Mouse (Mus musculus): ENCODE data around the gene Npas2. TPM values are rescaled to one million over a fixed set of nuclear protein-coding genes. Genes with fewer than 3 reads are reported as not detected.

Gene Npas2
- total RNA-seq, 2 experiments from 2014 or later, result 2.2 to 11.4 TPM

- DNase-seq (ENCODE audit: low spot score), result no peak
- intact Hi-C loops (cut with DNase I), result no loop called here
These were observed 120.1 kb downstream of the Npas2 start for GRCm38 (mm10) chr1:39313352-39314245.

GRCm38 (mm10) chr1:39317935-39318334, 124.4 kb downstream of the Npas2 start:
- intact Hi-C loops (cut with DNase I), result no loop called here

GRCm38 (mm10) chr1:39318870-39319269, 125.3 kb downstream of the Npas2 start:
- DNase-seq (ENCODE audit: low spot score), result no peak
- intact Hi-C loops (cut with DNase I), result no loop called here

More at GRCm38 (mm10) chr1:39317935-39318334, 124.4 kb downstream of the Npas2 start:
- no peak for DNase-seq (ENCODE audit: low spot score)

GRCm38 (mm10) chr1:39321954-39322353, 128.4 kb downstream of the Npas2 start:
- no peak for DNase-seq (ENCODE audit: low spot score)
- intact Hi-C loops (cut with DNase I), result no loop called here

- intact Hi-C loops (cut with DNase I), result loop anchor here (5.0 kb wide), 1 partner anchor 38 kb away; no protein-coding TSS in a partner anchor
- no peak for DNase-seq (ENCODE audit: low spot score)
These were observed 131.7 kb downstream of the Npas2 start for GRCm38 (mm10) chr1:39325228-39325627.

- DNase-seq (ENCODE audit: low spot score), result no peak
- intact Hi-C loops (cut with DNase I), result loop anchor here (5.0 kb wide), 1 partner anchor 40 kb away; no protein-coding TSS in a partner anchor
These were observed 134.0 kb downstream of the Npas2 start for GRCm38 (mm10) chr1:39327546-39327945.

GRCm38 (mm10) chr1:39330857-39331594, 137.5 kb downstream of the Npas2 start:
- intact Hi-C loops (cut with DNase I), result loop anchor here (5.0 kb wide), 1 partner anchor 134 kb away; no protein-coding TSS in a partner anchor
- no peak for DNase-seq (ENCODE audit: low spot score)

GRCm38 (mm10) chr1:39332456-39332855, 138.9 kb downstream of the Npas2 start:
- DNase-seq (ENCODE audit: low spot score), result no peak
- intact Hi-C loops (cut with DNase I), result loop anchor here (5.0 kb wide), 1 partner anchor 135 kb away; no protein-coding TSS in a partner anchor

- DNase-seq (ENCODE audit: low spot score), result no peak
- intact Hi-C loops (cut with DNase I), result loop anchor here (5.0 kb wide), 1 partner anchor 123 kb away; no protein-coding TSS in a partner anchor
These were observed 142.1 kb downstream of the Npas2 start for GRCm38 (mm10) chr1:39335561-39336196.

- no peak for DNase-seq (ENCODE audit: low spot score)
- intact Hi-C loops (cut with DNase I), result loop anchor here (5.0 kb wide), 1 partner anchor 124 kb away; no protein-coding TSS in a partner anchor
These were observed 143.3 kb downstream of the Npas2 start for GRCm38 (mm10) chr1:39336788-39337187.

- DNase-seq (ENCODE audit: low spot score), result no peak
- intact Hi-C loops (cut with DNase I), result loop anchor here (5.0 kb wide), 1 partner anchor 127 kb away; no protein-coding TSS in a partner anchor
These were observed 145.3 kb downstream of the Npas2 start for GRCm38 (mm10) chr1:39338831-39339230.

GRCm38 (mm10) chr1:39339455-39339854, 145.9 kb downstream of the Npas2 start:
- intact Hi-C loops (cut with DNase I), result loop anchor here (5.0 kb wide), 1 partner anchor 127 kb away; no protein-coding TSS in a partner anchor

GRCm38 (mm10) chr1:39340156-39340555, 146.6 kb downstream of the Npas2 start:
- DNase-seq (ENCODE audit: low spot score), result no peak
- intact Hi-C loops (cut with DNase I), result loop anchor here (1.0 to 2.0 kb wide), 2 partner anchors 330 to 339 kb away; no protein-coding TSS in a partner anchor

More at GRCm38 (mm10) chr1:39339455-39339854, 145.9 kb downstream of the Npas2 start:
- DNase-seq (ENCODE audit: low spot score), result no peak

- DNase-seq (ENCODE audit: low spot score), result no peak
- intact Hi-C loops (cut with DNase I), result loop anchor here (1.0 to 2.0 kb wide), 2 partner anchors 330 to 340 kb away; no protein-coding TSS in a partner anchor
These were observed 147.1 kb downstream of the Npas2 start for GRCm38 (mm10) chr1:39340647-39341046.

- intact Hi-C loops (cut with DNase I), result loop anchor here (2.0 kb wide), 1 partner anchor 341 kb away; no protein-coding TSS in a partner anchor
- no peak for DNase-seq (ENCODE audit: low spot score)
These were observed 148.3 kb downstream of the Npas2 start for GRCm38 (mm10) chr1:39341807-39342206.

- no peak for DNase-seq (ENCODE audit: low spot score)
- intact Hi-C loops (cut with DNase I), result no loop called here
These were observed 149.7 kb downstream of the Npas2 start for GRCm38 (mm10) chr1:39343242-39343641.

GRCm38 (mm10) chr1:39344981-39345600, 151.6 kb downstream of the Npas2 start:
- DNase-seq (ENCODE audit: low spot score), result no peak
- intact Hi-C loops (cut with DNase I), result no loop called here

- intact Hi-C loops (cut with DNase I), result no loop called here
- DNase-seq (ENCODE audit: low spot score), result no peak
These were observed 155.5 kb downstream of the Npas2 start for GRCm38 (mm10) chr1:39349001-39349400.

GRCm38 (mm10) chr1:39349427-39349826, 155.9 kb downstream of the Npas2 start:
- DNase-seq (ENCODE audit: low spot score), result no peak
- intact Hi-C loops (cut with DNase I), result no loop called here
